Mouse (Mus musculus): ENCODE measurements around the gene Ralgps1. TPM values are rescaled to one million over a fixed set of nuclear protein-coding genes. Genes with fewer than 3 reads are reported as not detected.

Ralgps1 gene
- 14.6 and 16.9 TPM in 2 replicates for polyA plus RNA-seq (2014; fragmentation: Nextera tagmentation; extraction: Ambion mirVana)

GRCm38 (mm10) chr2:33370777-33371647 lies at the start of gene Ralgps1:
Gene Ralgps1 (minus strand): TSS chr2:33371486.
- H3K4me2 ChIP-seq (ENCODE audit: low read depth), result peak within 1 kb of the TSS; percentile 65
- H3K27ac ChIP-seq (ENCODE audit: low read depth, low read length), result peak within 1 kb of the TSS; percentile 98
- DNase-seq (ENCODE audit: low spot score) (peak; percentile 97), ATAC-seq (ENCODE audit: insufficient read depth, low FRiP score, low TSS enrichment) (peak; percentile 99)
- no peaks in the 10 kb centered on the region for H3K27me3 ChIP-seq (ENCODE audit: control insufficient read depth, insufficient read depth, low read length)
- H3K9ac ChIP-seq (ENCODE audit: low read length), result peak within 1 kb of the TSS; percentile 64
- H3K4me1 ChIP-seq (ENCODE audit: control insufficient read depth, insufficient read depth, low read length), result peaks cover 4% of the 10 kb centered on the region; the same call in 1 of the 2 replicates
- no peaks in the 10 kb centered on the region for H3K9me3 ChIP-seq (ENCODE audit: control insufficient read depth, low read length)
- H3K4me3 ChIP-seq (ENCODE audit: low read depth, low read length), result peak within 1 kb of the TSS; percentile 61
- WGBS, result 0% methylated on average over 37 of the region's 74 CpGs
- no peaks in the 10 kb centered on the region for H3K36me3 ChIP-seq (ENCODE audit: control insufficient read depth, insufficient read depth, low read length)

GRCm38 (mm10) chr2:33417454-33417853 lies 46.2 kb upstream of the Ralgps1 start:
- 79% methylated on average over 4 of the region's 4 CpGs for WGBS
- Histone ChIP-seq H3K9me3 (ENCODE audit: control insufficient read depth, low read length) (no peaks in the 10 kb centered on the region), H3K4me3 (ENCODE audit: low read depth, low read length) (no peak overlapping the region), H3K4me2 (ENCODE audit: low read depth) (no peak overlapping the region), H3K4me1 (ENCODE audit: control insufficient read depth, insufficient read depth, low read length) (no peaks in the 10 kb centered on the region), H3K36me3 (ENCODE audit: control insufficient read depth, insufficient read depth, low read length) (peaks cover 5% of the 10 kb centered on the region), H3K27me3 (ENCODE audit: control insufficient read depth, insufficient read depth, low read length) (no peaks in the 10 kb centered on the region), H3K9ac (ENCODE audit: low read length) (no peak overlapping the region), H3K27ac (ENCODE audit: low read depth, low read length) (no peak overlapping the region)
- ATAC-seq (ENCODE audit: insufficient read depth, low FRiP score, low TSS enrichment), result no peak
- no peak for DNase-seq (ENCODE audit: low spot score)

- Histone ChIP-seq H3K27me3 (ENCODE audit: control insufficient read depth, insufficient read depth, low read length) (no peaks in the 10 kb centered on the region), H3K9ac (ENCODE audit: low read length) (no peak overlapping the region), H3K9me3 (ENCODE audit: control insufficient read depth, low read length) (no peaks in the 10 kb centered on the region), H3K4me1 (ENCODE audit: control insufficient read depth, insufficient read depth, low read length) (no peaks in the 10 kb centered on the region), H3K4me3 (ENCODE audit: low read depth, low read length) (no peak overlapping the region), H3K36me3 (ENCODE audit: control insufficient read depth, insufficient read depth, low read length) (peaks cover 7% of the 10 kb centered on the region; the same call in 1 of the 2 replicates), H3K4me2 (ENCODE audit: low read depth) (no peak overlapping the region), H3K27ac (ENCODE audit: low read depth, low read length) (no peak overlapping the region)
- no peak for DNase-seq (ENCODE audit: low spot score)
- ATAC-seq (ENCODE audit: insufficient read depth, low FRiP score, low TSS enrichment), result no peak
- 93% methylated on average over 13 of the region's 13 CpGs for WGBS
These were observed 42.7 kb upstream of the Ralgps1 start for GRCm38 (mm10) chr2:33414019-33414418.

- Histone ChIP-seq H3K4me2 (ENCODE audit: low read depth) (no peak overlapping the region), H3K27ac (ENCODE audit: low read depth, low read length) (no peak overlapping the region), H3K4me1 (ENCODE audit: control insufficient read depth, insufficient read depth, low read length) (no peaks in the 10 kb centered on the region), H3K4me3 (ENCODE audit: low read depth, low read length) (no peak overlapping the region), H3K9me3 (ENCODE audit: control insufficient read depth, low read length) (no peaks in the 10 kb centered on the region), H3K27me3 (ENCODE audit: control insufficient read depth, insufficient read depth, low read length) (no peaks in the 10 kb centered on the region), H3K36me3 (ENCODE audit: control insufficient read depth, insufficient read depth, low read length) (peaks cover 7% of the 10 kb centered on the region; the same call in 1 of the 2 replicates), H3K9ac (ENCODE audit: low read length) (no peak overlapping the region)
- DNase-seq (ENCODE audit: low spot score) (no peak), ATAC-seq (ENCODE audit: insufficient read depth, low FRiP score, low TSS enrichment) (no peak)
- WGBS, result 93% methylated on average over 14 of the region's 14 CpGs
These were observed 40.8 kb upstream of the Ralgps1 start for GRCm38 (mm10) chr2:33412111-33412510.

GRCm38 (mm10) chr2:33403511-33404003 lies 32.3 kb upstream of the Ralgps1 start:
- no peak overlapping the region for H3K4me2 ChIP-seq (ENCODE audit: low read depth)
- H3K4me3 ChIP-seq (ENCODE audit: low read depth, low read length), result no peak overlapping the region
- DNase-seq (ENCODE audit: low spot score) (no peak), ATAC-seq (ENCODE audit: insufficient read depth, low FRiP score, low TSS enrichment) (no peak)
- H3K9ac ChIP-seq (ENCODE audit: low read length), result no peak overlapping the region
- no peak overlapping the region for H3K27ac ChIP-seq (ENCODE audit: low read depth, low read length)
- no peaks in the 10 kb centered on the region for H3K36me3 ChIP-seq (ENCODE audit: control insufficient read depth, insufficient read depth, low read length)
- 84% methylated on average over 4 of the region's 4 CpGs for WGBS
- H3K4me1 ChIP-seq (ENCODE audit: control insufficient read depth, insufficient read depth, low read length), result no peaks in the 10 kb centered on the region
- H3K9me3 ChIP-seq (ENCODE audit: control insufficient read depth, low read length), result no peaks in the 10 kb centered on the region
- H3K27me3 ChIP-seq (ENCODE audit: control insufficient read depth, insufficient read depth, low read length), result no peaks in the 10 kb centered on the region

- Histone ChIP-seq H3K4me1 (ENCODE audit: control insufficient read depth, insufficient read depth, low read length) (no peaks in the 10 kb centered on the region), H3K4me2 (ENCODE audit: low read depth) (no peak overlapping the region), H3K9me3 (ENCODE audit: control insufficient read depth, low read length) (no peaks in the 10 kb centered on the region), H3K4me3 (ENCODE audit: low read depth, low read length) (no peak overlapping the region), H3K27ac (ENCODE audit: low read depth, low read length) (no peak overlapping the region), H3K27me3 (ENCODE audit: control insufficient read depth, insufficient read depth, low read length) (no peaks in the 10 kb centered on the region), H3K9ac (ENCODE audit: low read length) (no peak overlapping the region), H3K36me3 (ENCODE audit: control insufficient read depth, insufficient read depth, low read length) (no peaks in the 10 kb centered on the region)
- DNase-seq (ENCODE audit: low spot score), result no peak
- WGBS, result 61% methylated on average over 5 of the region's 5 CpGs
- ATAC-seq (ENCODE audit: insufficient read depth, low FRiP score, low TSS enrichment), result no peak
These were observed 31.4 kb upstream of the Ralgps1 start for GRCm38 (mm10) chr2:33402638-33403037.

GRCm38 (mm10) chr2:33402236-33402635 lies 30.9 kb upstream of the Ralgps1 start:
- Histone ChIP-seq H3K9ac (ENCODE audit: low read length) (no peak overlapping the region), H3K4me1 (ENCODE audit: control insufficient read depth, insufficient read depth, low read length) (no peaks in the 10 kb centered on the region), H3K27me3 (ENCODE audit: control insufficient read depth, insufficient read depth, low read length) (no peaks in the 10 kb centered on the region), H3K4me2 (ENCODE audit: low read depth) (no peak overlapping the region), H3K9me3 (ENCODE audit: control insufficient read depth, low read length) (no peaks in the 10 kb centered on the region), H3K27ac (ENCODE audit: low read depth, low read length) (no peak overlapping the region), H3K36me3 (ENCODE audit: control insufficient read depth, insufficient read depth, low read length) (no peaks in the 10 kb centered on the region), H3K4me3 (ENCODE audit: low read depth, low read length) (no peak overlapping the region)
- WGBS, result 39% methylated on average over 7 of the region's 7 CpGs
- ATAC-seq (ENCODE audit: insufficient read depth, low FRiP score, low TSS enrichment) (no peak), DNase-seq (ENCODE audit: low spot score) (peak; percentile 71)

- WGBS, result 36% methylated on average over 3 of the region's 3 CpGs
- H3K4me2 ChIP-seq (ENCODE audit: low read depth), result no peak overlapping the region
- H3K9ac ChIP-seq (ENCODE audit: low read length), result no peak overlapping the region
- ATAC-seq (ENCODE audit: insufficient read depth, low FRiP score, low TSS enrichment) (no peak), DNase-seq (ENCODE audit: low spot score) (no peak)
- no peaks in the 10 kb centered on the region for H3K36me3 ChIP-seq (ENCODE audit: control insufficient read depth, insufficient read depth, low read length)
- H3K27ac ChIP-seq (ENCODE audit: low read depth, low read length), result no peak overlapping the region
- H3K27me3 ChIP-seq (ENCODE audit: control insufficient read depth, insufficient read depth, low read length), result no peaks in the 10 kb centered on the region
- H3K4me3 ChIP-seq (ENCODE audit: low read depth, low read length), result no peak overlapping the region
- H3K9me3 ChIP-seq (ENCODE audit: control insufficient read depth, low read length), result no peaks in the 10 kb centered on the region
- no peaks in the 10 kb centered on the region for H3K4me1 ChIP-seq (ENCODE audit: control insufficient read depth, insufficient read depth, low read length)
These were observed 29.9 kb upstream of the Ralgps1 start for GRCm38 (mm10) chr2:33401217-33401616.

GRCm38 (mm10) chr2:33400541-33400940 lies 29.3 kb upstream of the Ralgps1 start:
- no peak for ATAC-seq (ENCODE audit: insufficient read depth, low FRiP score, low TSS enrichment)
- Histone ChIP-seq H3K4me3 (ENCODE audit: low read depth, low read length) (no peak overlapping the region), H3K27me3 (ENCODE audit: control insufficient read depth, insufficient read depth, low read length) (no peaks in the 10 kb centered on the region), H3K4me2 (ENCODE audit: low read depth) (no peak overlapping the region), H3K36me3 (ENCODE audit: control insufficient read depth, insufficient read depth, low read length) (no peaks in the 10 kb centered on the region), H3K9ac (ENCODE audit: low read length) (no peak overlapping the region), H3K4me1 (ENCODE audit: control insufficient read depth, insufficient read depth, low read length) (no peaks in the 10 kb centered on the region), H3K9me3 (ENCODE audit: control insufficient read depth, low read length) (no peaks in the 10 kb centered on the region), H3K27ac (ENCODE audit: low read depth, low read length) (no peak overlapping the region)
- WGBS, result 78% methylated on average over 5 of the region's 5 CpGs
- no peak for DNase-seq (ENCODE audit: low spot score)

Data from neural tube, embryonic 11.5 days (tissue).